Comparison of ENCODE assay signal across 22 mouse cellular contexts in genomic region chr7:98145402-98145801, GRCm38 (mm10). TPM values are rescaled to one million over a fixed set of nuclear protein-coding genes. Genes with fewer than 3 reads are reported as not detected.
A peak's percentile ranks its signal among the peaks of the same experiment; 100 is the strongest.
DNase-seq lines count a peak whose midpoint lies in the region; ATAC-seq lines count a peak whose summit lies in the region.
"Had no signal": no experiment of that assay in that cellular context is flagged by ENCODE, and none has a peak within 500 bp of the region (broad histone marks: within the 10 kb centered on the region; RNA-seq: fewer than 3 reads in every experiment).

Omp (minus strand) TSS chr7:98145502.

- H3K9me3 ChIP-seq in embryonic facial prominence, embryonic 14.5 days (ENCODE audit: control insufficient read depth, low read length): no peaks in the 10 kb centered on the region
- no peaks in the 10 kb centered on the region for H3K9me3 ChIP-seq in embryonic facial prominence, embryonic 10.5 days
- no peaks in the 10 kb centered on the region for H3K9me3 ChIP-seq in hindbrain, embryonic 13.5 days
- no peaks in the 10 kb centered on the region for H3K9me3 ChIP-seq in hindbrain, embryonic 14.5 days (ENCODE audit: control insufficient read depth, low read length)
- no peaks in the 10 kb centered on the region for H3K9me3 ChIP-seq in neural tube, embryonic 12.5 days
- no peaks in the 10 kb centered on the region for H3K9me3 ChIP-seq in neural tube, embryonic 15.5 days (replicated peaks)
- H3K9me3 ChIP-seq: heart, embryonic 15.5 days; hindbrain, embryonic 10.5 days had no signal

- no peak within 1 kb of the TSS for H3K27ac ChIP-seq in embryonic facial prominence, embryonic 14.5 days (replicated peaks; ENCODE audit: low read depth, low read length)
- H3K27ac ChIP-seq in embryonic facial prominence, embryonic 10.5 days (replicated peaks): no peak within 1 kb of the TSS
- no peak within 1 kb of the TSS for H3K27ac ChIP-seq in hindbrain, embryonic 13.5 days
- no peak within 1 kb of the TSS for H3K27ac ChIP-seq in hindbrain, embryonic 14.5 days
- no peak within 1 kb of the TSS for H3K27ac ChIP-seq in neural tube, embryonic 12.5 days
- H3K27ac ChIP-seq in neural tube, embryonic 15.5 days (replicated peaks): no peak within 1 kb of the TSS
- H3K27ac ChIP-seq: heart, embryonic 15.5 days; hindbrain, embryonic 10.5 days had no signal

- WGBS in embryonic facial prominence, embryonic 14.5 days: 95% methylated on average over 3 of the region's 5 CpGs
- WGBS in embryonic facial prominence, embryonic 10.5 days: 88% methylated on average over 5 of the region's 5 CpGs
- 96% methylated on average over 5 of the region's 5 CpGs for WGBS in hindbrain, embryonic 13.5 days
- 91% methylated on average over 5 of the region's 5 CpGs for WGBS in hindbrain, embryonic 14.5 days
- 94% methylated on average over 5 of the region's 5 CpGs for WGBS in neural tube, embryonic 12.5 days
- WGBS in neural tube, embryonic 15.5 days: 92% methylated on average over 5 of the region's 5 CpGs

- peak; percentile 19; the same call in 1 of the 2 replicates for ATAC-seq in embryonic facial prominence, embryonic 14.5 days (ENCODE audit: low read depth)
- ATAC-seq in hindbrain, embryonic 13.5 days (ENCODE audit: low FRiP score): no peak
- ATAC-seq in hindbrain, embryonic 14.5 days (ENCODE audit: low FRiP score): no peak
- ATAC-seq in neural tube, embryonic 12.5 days (ENCODE audit: low FRiP score, low read depth): no peak
- ATAC-seq in neural tube, embryonic 15.5 days (ENCODE audit: low FRiP score): no peak
- no peak for ATAC-seq in inflammation-experienced regulatory T-cells, adult 6 months
- ATAC-seq: CD4-positive, CD25-positive, alpha-beta regulatory T cell, adult 4 months; hindbrain, embryonic 16.5 days had no signal

- H3K9ac ChIP-seq in embryonic facial prominence, embryonic 14.5 days (ENCODE audit: low read depth, low read length): no peak within 1 kb of the TSS; the same call in 1 of the 2 replicates
- H3K9ac ChIP-seq in hindbrain, embryonic 13.5 days: peak within 1 kb of the TSS; percentile 19; the same call in 1 of the 2 replicates
- no peak within 1 kb of the TSS for H3K9ac ChIP-seq in hindbrain, embryonic 14.5 days
- H3K9ac ChIP-seq in neural tube, embryonic 12.5 days: 0 out of 2 replicates have a peak within 1 kb of the TSS, but pooled peaks have one; percentile 1
- no peak within 1 kb of the TSS for H3K9ac ChIP-seq in neural tube, embryonic 15.5 days (replicated peaks)
- H3K9ac ChIP-seq: heart, embryonic 15.5 days had no signal

- no peak within 1 kb of the TSS for H3K4me2 ChIP-seq in embryonic facial prominence, embryonic 14.5 days (ENCODE audit: low read depth, low read length)
- no peak within 1 kb of the TSS for H3K4me2 ChIP-seq in hindbrain, embryonic 13.5 days
- H3K4me2 ChIP-seq in hindbrain, embryonic 14.5 days (replicated peaks): no peak within 1 kb of the TSS
- H3K4me2 ChIP-seq in neural tube, embryonic 12.5 days (replicated peaks): no peak within 1 kb of the TSS
- H3K4me2 ChIP-seq in neural tube, embryonic 15.5 days: no peak within 1 kb of the TSS
- H3K4me2 ChIP-seq: heart, embryonic 11.5 days; heart, embryonic 15.5 days had no signal

- 0 out of 2 replicates have a peak, but pooled peaks cover 3% of the 10 kb centered on the region for H3K4me1 ChIP-seq in embryonic facial prominence, embryonic 14.5 days (ENCODE audit: control insufficient read depth, insufficient read depth, low read length)
- H3K4me1 ChIP-seq in embryonic facial prominence, embryonic 10.5 days: peaks cover 56% of the 10 kb centered on the region
- H3K4me1 ChIP-seq in hindbrain, embryonic 13.5 days (replicated peaks): peaks cover 46% of the 10 kb centered on the region
- peaks cover 5% of the 10 kb centered on the region for H3K4me1 ChIP-seq in hindbrain, embryonic 14.5 days (replicated peaks; ENCODE audit: control insufficient read depth, insufficient read depth, low read length)
- H3K4me1 ChIP-seq in neural tube, embryonic 12.5 days: peaks cover 23% of the 10 kb centered on the region
- H3K4me1 ChIP-seq in neural tube, embryonic 15.5 days: peaks cover 24% of the 10 kb centered on the region

- no peaks in the 10 kb centered on the region for H3K36me3 ChIP-seq in embryonic facial prominence, embryonic 14.5 days (ENCODE audit: control insufficient read depth, insufficient read depth, low read length)
- H3K36me3 ChIP-seq in embryonic facial prominence, embryonic 10.5 days (replicated peaks): no peaks in the 10 kb centered on the region
- 0 out of 2 replicates have a peak, but pooled peaks cover 3% of the 10 kb centered on the region for H3K36me3 ChIP-seq in hindbrain, embryonic 13.5 days
- no peaks in the 10 kb centered on the region for H3K36me3 ChIP-seq in hindbrain, embryonic 14.5 days (replicated peaks; ENCODE audit: control insufficient read depth, insufficient read depth)
- no peaks in the 10 kb centered on the region for H3K36me3 ChIP-seq in neural tube, embryonic 12.5 days
- H3K36me3 ChIP-seq in neural tube, embryonic 15.5 days: peaks cover 6% of the 10 kb centered on the region; the same call in 1 of the 2 replicates
- H3K36me3 ChIP-seq: heart, embryonic 15.5 days had no signal

- no peak for DNase-seq in embryonic facial prominence, embryonic 14.5 days (ENCODE audit: low spot score)
- DNase-seq in embryonic facial prominence, embryonic 10.5 days (ENCODE audit: low spot score): no peak
- DNase-seq in hindbrain, embryonic 14.5 days (ENCODE audit: low spot score): no peak
- DNase-seq in retina, postnatal 1 day: no peak
- DNase-seq: adrenal gland, postnatal 25 days; B cell, adult 2 months; cerebellum, adult 18-20 months; cerebellum, adult 9-11 months; cerebellum, postnatal 36 days; gastrocnemius, postnatal 10 days; heart, adult 18-20 months; heart, postnatal 14 days had no signal

- no peaks in the 10 kb centered on the region for H3K27me3 ChIP-seq in embryonic facial prominence, embryonic 14.5 days (replicated peaks; ENCODE audit: control insufficient read depth, insufficient read depth, low read length)
- peaks cover 10% of the 10 kb centered on the region; the same call in 1 of the 2 replicates for H3K27me3 ChIP-seq in embryonic facial prominence, embryonic 10.5 days (replicated peaks; ENCODE audit: low read depth, poor library complexity, severe bottlenecking)
- H3K27me3 ChIP-seq in hindbrain, embryonic 13.5 days: peaks cover 8% of the 10 kb centered on the region; the same call in 1 of the 2 replicates
- H3K27me3 ChIP-seq in hindbrain, embryonic 14.5 days (ENCODE audit: control insufficient read depth, insufficient read depth, low read length): no peaks in the 10 kb centered on the region
- no peaks in the 10 kb centered on the region for H3K27me3 ChIP-seq in neural tube, embryonic 12.5 days (replicated peaks)
- H3K27me3 ChIP-seq in neural tube, embryonic 15.5 days (replicated peaks): no peaks in the 10 kb centered on the region
- H3K27me3 ChIP-seq: heart, embryonic 15.5 days had no signal

- H3K4me3 ChIP-seq in embryonic facial prominence, embryonic 14.5 days (ENCODE audit: low read depth, low read length): no peak within 1 kb of the TSS
- no peak within 1 kb of the TSS for H3K4me3 ChIP-seq in embryonic facial prominence, embryonic 10.5 days
- no peak within 1 kb of the TSS for H3K4me3 ChIP-seq in hindbrain, embryonic 13.5 days
- no peak within 1 kb of the TSS for H3K4me3 ChIP-seq in hindbrain, embryonic 14.5 days (replicated peaks; ENCODE audit: low read length)
- H3K4me3 ChIP-seq in neural tube, embryonic 12.5 days: no peak within 1 kb of the TSS
- H3K4me3 ChIP-seq in neural tube, embryonic 15.5 days (replicated peaks): no peak within 1 kb of the TSS
- H3K4me3 ChIP-seq: heart, embryonic 15.5 days; hindbrain, embryonic 10.5 days had no signal

RNA-seq across cellular contexts. Expression of gene Omp, which starts in this region (rescaled TPM):
- polyA plus RNA-seq in embryonic facial prominence, embryonic 14.5 days (2014; fragmentation: Nextera tagmentation; extraction: Ambion mirVana): 2.7 and 4.8 TPM in 2 replicates
- polyA plus RNA-seq in embryonic facial prominence, embryonic 10.5 days (2016; fragmentation: Nextera tagmentation; extraction: Ambion mirVana): 0.18 TPM in 1 of 2 replicates, not detected in the other
- polyA plus RNA-seq in hindbrain, embryonic 13.5 days (2015; fragmentation: Nextera tagmentation; extraction: Ambion mirVana): 0.30 and 0.49 TPM in 2 replicates
- polyA plus RNA-seq in hindbrain, embryonic 14.5 days (2014; fragmentation: Nextera tagmentation; extraction: Ambion mirVana): 0.31 and 0.32 TPM in 2 replicates
- 0.45 and 0.68 TPM in 2 replicates for polyA plus RNA-seq in neural tube, embryonic 12.5 days (2016; fragmentation: Nextera tagmentation; extraction: Ambion mirVana)
- 0.81 and 0.91 TPM in 2 replicates for polyA plus RNA-seq in neural tube, embryonic 15.5 days (2015; fragmentation: Nextera tagmentation; extraction: Ambion mirVana)
- not detected for polyA plus RNA-seq in inflammation-experienced regulatory T-cells, adult 6 months (2017; shearing (Covaris generic))
- polyA plus RNA-seq: CD4-positive, CD25-positive, alpha-beta regulatory T cell, adult 4 months; forebrain, embryonic 11.5 days had no signal

Comparison
In these comparisons a context has a peak if more than half of its experiments do, and no peak if none do; other contexts are left out.
1. H3K9ac ChIP-seq: peak in hindbrain, embryonic 13.5 days (single experiment) and neural tube, embryonic 12.5 days (single experiment); none in embryonic facial prominence, embryonic 14.5 days (single experiment), hindbrain, embryonic 14.5 days (single experiment) and neural tube, embryonic 15.5 days (single experiment).